Mouse (Mus musculus) heart, adult 18-20 months (tissue): ENCODE measurements at regions not wholly inside any gene's neighbourhood (a gene's known extent, or its start where the extent isn't known, plus 50 kb on each side); places are given as distances from the start of the nearest gene placed in this dataset.

Experiments used
- DNase-seq, 2 experiments: peaks; one replicate each; pipeline ENCODE4 v3.0.0; 2021 to 2022; ENCODE audit warnings: mixed read lengths in 1 of 2

GRCm38 (mm10) chr14:106190721-106191120 lies 84.7 kb downstream of the Trim52 start:
- DNase-seq = no peak

GRCm38 (mm10) chr14:106193583-106193982 lies 87.6 kb downstream of the Trim52 start:
- DNase-seq = peak in 1 of 2 experiments; percentile 22

GRCm38 (mm10) chr14:106194104-106194503 lies 88.1 kb downstream of the Trim52 start:
- DNase-seq = no peak

GRCm38 (mm10) chr14:106197826-106198225 lies 91.8 kb downstream of the Trim52 start:
- DNase-seq = no peak

- no peak for DNase-seq
Measured at GRCm38 (mm10) chr14:106199109-106199508, 93.1 kb downstream of the Trim52 start.

- peak; percentile 25 to 31 for DNase-seq
Measured at GRCm38 (mm10) chr14:106199536-106200319, 93.7 kb downstream of the Trim52 start.

GRCm38 (mm10) chr14:106211062-106211461 lies 105.1 kb downstream of the Trim52 start:
- DNase-seq = peak in 1 of 2 experiments; percentile 25

- no peak for DNase-seq
Measured at GRCm38 (mm10) chr14:106217681-106218080, 111.7 kb downstream of the Trim52 start.

GRCm38 (mm10) chr14:106219293-106219797 lies 113.3 kb downstream of the Trim52 start:
- peak; percentile 14 to 15 for DNase-seq

- DNase-seq = no peak
Measured at GRCm38 (mm10) chr14:106225401-106225800, 119.4 kb downstream of the Trim52 start.

GRCm38 (mm10) chr14:106241721-106242405 lies 135.9 kb downstream of the Trim52 start:
- no peak for DNase-seq

- DNase-seq = no peak
Measured at GRCm38 (mm10) chr14:106259396-106260108, 153.6 kb downstream of the Trim52 start.

GRCm38 (mm10) chr14:106265290-106265689 lies 159.3 kb downstream of the Trim52 start:
- DNase-seq = no peak

GRCm38 (mm10) chr14:106267679-106268561 lies 161.9 kb downstream of the Trim52 start:
- no peak for DNase-seq

GRCm38 (mm10) chr14:106269680-106270079 lies 163.7 kb downstream of the Trim52 start:
- DNase-seq = peak; percentile 4 to 8

GRCm38 (mm10) chr14:106313558-106313957 lies 207.6 kb downstream of the Trim52 start:
- no peak for DNase-seq

- DNase-seq = peak; percentile 4 to 9
Measured at GRCm38 (mm10) chr14:106314079-106314551, 208.1 kb downstream of the Trim52 start.

GRCm38 (mm10) chr14:106318767-106319166 lies 212.8 kb downstream of the Trim52 start:
- DNase-seq = no peak

GRCm38 (mm10) chr14:106327653-106328283 lies 221.8 kb downstream of the Trim52 start:
- no peak for DNase-seq

- DNase-seq = peak; percentile 38 to 72
Measured at GRCm38 (mm10) chr14:106364767-106365623, 259.0 kb downstream of the Trim52 start.
